Mouse (Mus musculus) midbrain, embryonic 11.5 days (tissue): Measurements from ENCODE around the gene Prdm11. TPM values are rescaled to one million over a fixed set of nuclear protein-coding genes. Genes with fewer than 3 reads are reported as not detected.
A peak's percentile ranks its signal among the peaks of the same experiment; 100 is the strongest.

ENCODE experiments used
- ATAC-seq: fragments of 200-750 bp; cut with Nextera tagmentation; 2 replicates; pipeline ENCODE4 v1.8.0; 2017; ENCODE audit warnings: moderate TSS enrichment, moderate library complexity; ENCODE audit not compliant: low FRiP score
- DNase-seq: peaks from one replicate; pipeline ENCODE4 v3.0.0; 2015; ENCODE audit warnings: low spot score; ENCODE audit errors: missing footprints
- H3K27ac ChIP-seq: fragments of 300-500 bp; sonication (generic); 2 replicates; pipeline ENCODE4 v1.5.1; 2014; ENCODE audit warnings: low read depth, low read length
- H3K27me3 ChIP-seq: fragments of 300-500 bp; sonication (generic); 2 replicates; pipeline ENCODE4 v1.6.1; 2014; ENCODE audit warnings: mild to moderate bottlenecking, low read length, moderate library complexity, mixed read lengths; ENCODE audit not compliant: control insufficient read depth, insufficient read depth
- H3K36me3 ChIP-seq: fragments of 300-500 bp; sonication (generic); 2 replicates; pipeline ENCODE4 v1.6.1; 2014; ENCODE audit warnings: mild to moderate bottlenecking, low read length, moderate library complexity, mixed read lengths; ENCODE audit not compliant: control insufficient read depth, insufficient read depth
- H3K4me1 ChIP-seq: fragments of 300-500 bp; sonication (generic); 2 replicates; pipeline ENCODE4 v1.6.1; 2014; ENCODE audit warnings: low read length; ENCODE audit not compliant: control insufficient read depth, insufficient read depth
- H3K4me2 ChIP-seq: fragments of 300-500 bp; sonication (generic); 2 replicates; pipeline ENCODE4 v1.6.1; 2014; ENCODE audit warnings: mild to moderate bottlenecking, moderate library complexity
- H3K4me3 ChIP-seq: fragments of 300-500 bp; sonication (generic); 2 replicates; pipeline ENCODE4 v1.5.1; 2014; ENCODE audit warnings: low read depth, low read length
- H3K9ac ChIP-seq: fragments of 300-500 bp; sonication (generic); 2 replicates; pipeline ENCODE4 v1.6.1; 2014; ENCODE audit warnings: low read length
- H3K9me3 ChIP-seq: fragments of 300-500 bp; sonication (generic); 2 replicates; pipeline ENCODE4 v1.6.1; 2016; ENCODE audit warnings: low read length; ENCODE audit not compliant: control insufficient read depth
- WGBS: fragments of 180-500 bp; shearing (Covaris S2); extraction: QIAGEN DNeasy Blood & Tissue Kit; methylation state at CpG from one replicate; pipeline ENCODE4 v1.1.7; 2014; 5-methylcytosine and 5-hydroxymethylcytosine counted together
- polyA plus RNA-seq: library from polyadenylated mRNA; unstranded; fragments of >200 nt; fragmentation: Nextera tagmentation; extraction: Ambion mirVana; gene quantifications from 2 replicates; pipeline ENCODE4 v1.2.1, GENCODE M21; 2014

Gene Prdm11
- 0.90 and 1.8 TPM in 2 replicates for polyA plus RNA-seq

DNA sequence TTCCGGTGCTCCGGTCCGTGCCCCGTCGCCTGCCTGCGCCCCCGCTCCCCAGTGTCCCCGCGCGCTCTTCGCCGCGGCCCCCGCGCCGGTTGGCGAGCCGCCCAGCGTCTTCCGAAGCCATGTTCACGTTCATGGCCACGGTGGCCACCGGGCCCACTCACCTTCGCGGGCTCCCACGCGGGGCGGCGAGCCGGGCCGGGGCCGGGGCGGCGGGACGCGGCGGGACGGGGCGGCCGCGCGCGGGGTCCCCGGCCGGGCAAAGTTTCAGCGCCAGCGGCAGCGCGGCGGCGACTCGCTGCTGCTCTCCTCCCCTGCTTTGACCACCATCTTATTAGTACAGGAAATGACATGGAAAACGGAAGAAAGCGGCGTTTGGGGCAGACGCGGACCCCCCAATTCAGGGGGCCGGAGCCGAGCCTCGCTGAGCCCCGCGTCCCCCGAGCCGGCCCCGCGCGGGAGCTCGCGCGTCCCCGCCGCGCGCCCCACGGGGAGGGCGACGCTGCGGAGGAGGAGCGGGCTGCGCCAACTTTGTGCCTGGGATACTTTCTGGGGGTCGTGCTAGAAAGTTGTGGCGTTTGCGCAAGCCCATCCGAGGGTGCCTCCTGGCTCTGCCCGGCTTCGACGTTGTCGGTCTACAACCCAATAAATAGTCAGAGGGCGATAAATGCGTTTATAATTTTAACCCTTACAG is at the start of gene Prdm11:
Gene Prdm11 (minus strand): TSS at position 350 of the 691 bp plus-strand sequence.
- Histone ChIP-seq H3K4me1 (peaks cover 11% of the 10 kb centered on the region), H3K9ac (peak within 1 kb of the TSS; percentile 99), H3K4me3 (peak within 1 kb of the TSS; percentile 89), H3K9me3 (no peaks in the 10 kb centered on the region), H3K27ac (peak within 1 kb of the TSS; percentile 78), H3K27me3 (no peaks in the 10 kb centered on the region), H3K4me2 (peak within 1 kb of the TSS; percentile 74), H3K36me3 (no peaks in the 10 kb centered on the region)
- peak; percentile 47 for ATAC-seq
- WGBS, result under 1% methylated on average over 73 of the region's 90 CpGs
- DNase-seq, result peak; percentile 94

DNA sequence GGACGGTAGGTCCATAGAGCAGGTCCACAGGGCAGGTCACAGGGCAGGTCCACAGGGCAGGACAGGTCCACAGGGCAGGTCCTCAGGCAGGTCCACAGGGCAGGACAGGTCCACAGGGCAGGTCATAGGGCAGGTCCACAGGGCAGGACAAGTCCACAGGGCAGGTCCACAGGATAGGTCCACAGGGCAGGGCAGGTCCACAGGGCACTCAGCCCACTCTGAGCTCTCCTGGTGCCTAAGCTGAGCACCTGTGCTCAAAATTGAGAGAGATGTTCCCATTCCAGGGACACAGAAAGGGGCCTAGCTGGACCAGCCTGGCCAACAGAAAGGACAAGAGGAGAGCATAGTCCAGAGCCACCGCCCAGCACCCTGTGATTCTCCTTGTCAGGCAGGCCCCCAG is 46.4 kb upstream of the Prdm11 start:
- WGBS, result 95% methylated on average over 2 of the region's 2 CpGs
- no peak overlapping the region for H3K27ac ChIP-seq
- H3K9ac ChIP-seq, result no peak overlapping the region
- ATAC-seq, result no peak
- no peaks in the 10 kb centered on the region for H3K4me1 ChIP-seq
- no peaks in the 10 kb centered on the region for H3K27me3 ChIP-seq
- no peak overlapping the region for H3K4me3 ChIP-seq
- no peak overlapping the region for H3K4me2 ChIP-seq
- peak; percentile 64 for DNase-seq
- H3K9me3 ChIP-seq, result no peaks in the 10 kb centered on the region
- H3K36me3 ChIP-seq, result no peaks in the 10 kb centered on the region

DNA sequence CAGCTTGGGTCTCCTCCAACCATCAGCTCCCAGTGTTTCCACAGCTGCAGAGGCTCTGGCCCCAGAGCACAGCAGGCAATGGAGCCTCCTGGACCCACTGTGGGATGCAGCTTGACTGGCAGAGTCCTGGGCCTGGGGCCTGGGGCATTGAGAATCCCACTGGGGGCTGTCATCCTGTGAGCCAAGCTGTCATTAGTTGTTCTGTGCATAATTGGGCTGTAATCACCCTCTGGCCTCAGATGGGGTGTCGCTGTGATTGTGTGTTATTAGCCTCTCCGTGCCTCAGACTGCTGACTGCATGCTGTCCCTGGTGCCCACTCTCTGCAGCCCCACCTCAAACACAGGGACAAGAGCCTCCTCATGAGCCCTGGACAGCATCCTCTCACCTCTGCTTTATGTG is 45.7 kb upstream of the Prdm11 start:
- peak; percentile 67 for ATAC-seq
- DNase-seq, result no peak

DNA sequence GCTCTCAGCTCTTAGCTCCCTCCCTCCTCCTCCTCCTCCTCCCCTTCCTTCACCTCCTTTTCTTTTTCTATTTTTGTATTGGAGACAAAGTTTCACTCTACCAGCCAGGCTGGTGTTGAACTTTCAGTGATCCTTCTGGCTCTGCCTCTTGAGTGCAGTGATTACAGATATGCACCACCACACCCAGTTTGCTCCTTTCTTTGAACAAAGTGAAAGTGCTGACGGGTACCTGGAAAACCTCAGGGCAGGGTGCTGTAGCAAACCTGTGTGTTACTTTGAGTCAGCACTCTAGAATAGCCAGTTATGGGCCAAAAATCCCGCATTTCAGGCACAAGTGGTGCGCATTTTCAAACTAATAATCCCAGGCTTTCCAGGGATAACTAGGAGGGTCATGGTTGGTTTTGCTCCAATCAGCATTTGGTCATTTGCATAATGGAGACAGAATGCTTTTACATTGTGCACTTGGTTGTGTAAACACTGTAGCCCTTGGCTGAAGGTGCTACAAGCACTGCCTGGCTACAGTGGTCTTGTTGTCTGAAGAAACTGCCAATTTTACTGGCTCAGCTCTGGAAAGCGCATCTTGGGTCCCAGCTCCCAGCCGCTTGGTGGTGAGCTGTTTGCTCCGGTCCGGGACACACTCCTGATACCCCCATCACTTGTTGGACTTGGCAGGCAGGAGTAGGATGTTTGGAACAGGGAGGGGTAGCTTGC is 43.6 kb upstream of the Prdm11 start:
- Histone ChIP-seq H3K4me3 (no peak overlapping the region), H3K9me3 (no peaks in the 10 kb centered on the region), H3K27me3 (no peaks in the 10 kb centered on the region), H3K4me1 (no peaks in the 10 kb centered on the region), H3K9ac (no peak overlapping the region), H3K4me2 (no peak overlapping the region), H3K36me3 (no peaks in the 10 kb centered on the region), H3K27ac (no peak overlapping the region)
- ATAC-seq, result no peak
- 86% methylated on average over 7 of the region's 7 CpGs for WGBS
- no peak for DNase-seq

More for the DNA sequence above, 45.7 kb upstream of the Prdm11 start:
- Histone ChIP-seq H3K9me3 (no peaks in the 10 kb centered on the region), H3K27ac (no peak overlapping the region), H3K27me3 (no peaks in the 10 kb centered on the region), H3K9ac (no peak overlapping the region), H3K36me3 (no peaks in the 10 kb centered on the region), H3K4me2 (no peak overlapping the region), H3K4me3 (no peak overlapping the region), H3K4me1 (no peaks in the 10 kb centered on the region)
- 49% methylated on average over 2 of the region's 2 CpGs for WGBS

DNA sequence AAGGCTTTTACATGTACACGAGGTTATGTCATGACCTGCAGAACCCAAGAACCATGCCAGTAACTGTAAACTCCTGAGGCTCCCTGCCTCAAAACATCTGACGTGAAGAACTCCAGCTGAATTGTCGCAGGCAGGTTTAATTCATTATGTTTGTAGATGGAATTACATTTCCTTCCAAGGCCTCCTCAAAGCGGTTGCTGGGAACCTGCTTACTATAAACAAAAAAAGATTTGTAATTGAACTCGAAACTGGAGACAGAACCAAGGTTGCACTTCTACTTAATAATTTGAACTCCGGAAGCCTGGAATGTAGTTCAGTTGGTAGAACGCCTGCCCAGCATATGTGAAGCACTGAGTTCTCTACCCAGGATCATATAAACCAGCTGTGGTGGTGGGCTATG is 42.0 kb upstream of the Prdm11 start:
- H3K36me3 ChIP-seq, result no peaks in the 10 kb centered on the region

DNA sequence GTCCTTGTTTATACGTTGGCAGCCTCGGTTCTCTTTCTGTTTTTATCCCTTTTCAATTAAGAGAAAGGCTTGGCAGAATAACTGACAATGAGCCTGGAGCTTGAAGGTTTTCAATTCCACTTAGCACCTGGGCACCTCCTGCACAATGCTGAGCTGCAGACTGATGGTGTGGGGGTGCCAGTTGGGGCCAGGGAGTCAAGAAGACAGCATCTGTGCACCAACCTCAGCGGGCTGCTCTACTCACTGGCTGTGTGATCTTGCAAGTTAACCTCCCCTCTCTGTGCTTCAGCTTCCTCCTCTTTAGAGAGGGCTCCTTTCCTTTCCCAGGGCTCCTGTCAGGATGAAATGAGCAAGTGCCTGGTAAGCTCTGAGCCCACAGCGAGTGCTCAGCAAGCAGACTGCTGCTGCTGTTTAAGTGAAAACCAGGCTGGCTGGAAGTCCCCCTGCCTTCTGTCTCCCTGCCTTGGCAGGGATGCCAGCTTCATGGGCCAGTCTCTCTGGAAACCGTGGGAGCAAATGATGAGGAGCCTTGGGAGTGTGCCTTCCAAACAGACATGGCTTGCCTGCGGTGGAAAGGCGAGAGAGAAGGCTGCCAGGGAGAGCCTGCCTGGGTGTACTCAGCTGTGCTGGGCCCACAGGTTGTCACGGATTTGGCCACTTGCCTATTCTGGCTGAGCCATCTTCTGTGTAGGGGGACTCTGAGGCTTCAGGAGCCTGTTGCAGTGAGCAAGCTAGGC is 39.5 kb upstream of the Prdm11 start:
- no peak overlapping the region for H3K4me3 ChIP-seq
- ATAC-seq (no peak), DNase-seq (peak; percentile 6)
- no peaks in the 10 kb centered on the region for H3K36me3 ChIP-seq
- 73% methylated on average over 8 of the region's 8 CpGs for WGBS
- H3K9me3 ChIP-seq, result no peaks in the 10 kb centered on the region
- H3K9ac ChIP-seq, result no peak overlapping the region
- H3K27me3 ChIP-seq, result no peaks in the 10 kb centered on the region
- no peak overlapping the region for H3K27ac ChIP-seq
- H3K4me2 ChIP-seq, result no peak overlapping the region
- H3K4me1 ChIP-seq, result no peaks in the 10 kb centered on the region

More for the DNA sequence above, 42.0 kb upstream of the Prdm11 start:
- Histone ChIP-seq H3K4me2 (no peak overlapping the region), H3K27ac (no peak overlapping the region), H3K9me3 (no peaks in the 10 kb centered on the region), H3K4me1 (no peaks in the 10 kb centered on the region), H3K4me3 (no peak overlapping the region), H3K27me3 (no peaks in the 10 kb centered on the region), H3K9ac (no peak overlapping the region)
- no peak for DNase-seq
- 89% methylated on average over 7 of the region's 7 CpGs for WGBS
- no peak for ATAC-seq

DNA sequence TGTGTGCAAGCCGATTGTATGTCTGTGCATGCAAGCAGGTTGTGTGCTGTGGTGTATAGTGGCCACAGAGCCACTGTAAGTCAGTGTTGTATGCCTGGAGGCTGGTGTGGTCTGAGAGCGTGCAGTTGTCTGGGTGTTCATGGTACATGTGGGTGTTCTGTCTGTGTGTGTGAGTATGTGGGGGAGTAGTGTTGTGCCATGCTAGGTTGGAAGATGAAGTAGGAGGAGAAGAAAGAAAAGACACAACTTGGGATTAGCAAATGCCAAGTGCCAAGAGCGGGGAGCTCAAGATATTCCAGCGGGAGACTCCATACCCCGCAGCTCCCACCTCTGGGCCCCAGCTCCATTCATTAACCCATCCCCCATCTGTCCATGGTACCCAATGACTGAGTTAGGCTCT is 38.5 kb upstream of the Prdm11 start:
- no peaks in the 10 kb centered on the region for H3K36me3 ChIP-seq
- H3K4me1 ChIP-seq, result no peaks in the 10 kb centered on the region
- 87% methylated on average over 5 of the region's 5 CpGs for WGBS
- ATAC-seq (no peak), DNase-seq (peak; percentile 84)
- no peak overlapping the region for H3K27ac ChIP-seq
- H3K27me3 ChIP-seq, result no peaks in the 10 kb centered on the region
- H3K9me3 ChIP-seq, result no peaks in the 10 kb centered on the region
- H3K4me2 ChIP-seq, result no peak overlapping the region
- H3K4me3 ChIP-seq, result no peak overlapping the region
- no peak overlapping the region for H3K9ac ChIP-seq

DNA sequence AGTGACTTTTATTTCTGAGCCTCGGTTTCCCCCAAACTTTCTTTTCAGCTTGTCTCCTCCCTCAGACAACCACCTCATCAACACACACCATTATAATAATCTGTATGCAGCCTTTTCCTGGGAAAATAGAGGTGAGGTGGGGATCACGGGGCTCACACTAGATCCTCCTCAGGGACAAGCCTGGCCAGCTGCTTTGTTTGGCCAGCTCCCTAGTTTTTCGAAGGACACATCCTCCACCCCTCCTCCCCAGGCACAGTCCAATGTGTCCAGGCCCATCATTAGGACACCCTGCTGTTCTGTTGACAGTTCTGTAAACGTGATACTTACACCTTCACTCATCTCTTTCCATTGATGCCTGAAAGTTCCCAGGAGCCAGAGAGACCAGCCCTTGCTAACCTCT is 37.4 kb upstream of the Prdm11 start:
- Histone ChIP-seq H3K27me3 (no peaks in the 10 kb centered on the region), H3K4me2 (no peak overlapping the region), H3K27ac (no peak overlapping the region), H3K36me3 (no peaks in the 10 kb centered on the region), H3K9me3 (no peaks in the 10 kb centered on the region), H3K4me1 (no peaks in the 10 kb centered on the region), H3K9ac (no peak overlapping the region), H3K4me3 (no peak overlapping the region)
- WGBS, result 68% methylated on average over 4 of the region's 4 CpGs
- ATAC-seq (no peak), DNase-seq (no peak)

DNA sequence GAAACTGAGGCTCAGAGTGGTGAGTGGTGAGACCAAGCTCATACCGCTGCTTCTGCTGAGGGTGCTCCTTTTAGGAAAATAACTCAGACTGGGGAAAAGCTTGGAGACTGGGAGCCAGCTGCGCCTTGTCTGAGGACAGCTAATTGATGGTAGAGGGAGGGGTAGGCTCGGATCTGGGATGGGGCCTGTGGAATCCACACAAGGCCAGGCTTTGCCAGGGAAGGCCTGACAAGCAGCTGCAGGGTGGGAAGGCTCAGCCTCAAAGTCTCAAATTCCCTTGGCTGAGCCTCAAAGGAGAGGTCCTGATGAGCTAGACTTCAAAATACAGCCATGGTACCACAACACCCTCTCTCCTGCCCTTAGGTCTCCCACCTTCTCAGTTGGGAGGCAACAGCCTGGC is 36.9 kb upstream of the Prdm11 start:
- ATAC-seq (no peak), DNase-seq (no peak)
- Histone ChIP-seq H3K4me3 (no peak overlapping the region), H3K27me3 (no peaks in the 10 kb centered on the region), H3K9me3 (no peaks in the 10 kb centered on the region), H3K9ac (no peak overlapping the region), H3K36me3 (no peaks in the 10 kb centered on the region), H3K4me1 (no peaks in the 10 kb centered on the region), H3K27ac (no peak overlapping the region), H3K4me2 (no peak overlapping the region)
- WGBS, result 60% methylated on average over 3 of the region's 3 CpGs
